Mouse (Mus musculus): ENCODE data around the gene Hmgcs1.

Hmgcs1 gene

GRCm38 (mm10) chr13:119746930-119747329 lies 56.8 kb downstream of the Hmgcs1 start:
- H3K9me3 ChIP-seq (ENCODE audit: low read length), result no peaks in the 10 kb centered on the region
- H3K36me3 ChIP-seq (ENCODE audit: insufficient read depth, low read length), result no peaks in the 10 kb centered on the region
- H3K4me1 ChIP-seq (replicated peaks; ENCODE audit: low read depth, low read length), result peaks cover 21% of the 10 kb centered on the region
- H3K27me3 ChIP-seq (ENCODE audit: insufficient read depth, low read length), result no peaks in the 10 kb centered on the region
- no peak overlapping the region for H3K4me3 ChIP-seq (replicated peaks; ENCODE audit: low read length)
- TF ChIP-seq POU5F1 (IDR thresholded peaks at IDR 0.05; ENCODE audit: borderline replicate concordance, low read length) (no peak), NANOG (IDR thresholded peaks at IDR 0.05; ENCODE audit: borderline replicate concordance, low read length) (no peak), CTCF (conservative IDR thresholded peaks at IDR 0.05; ENCODE audit: low read length) (no peak)

GRCm38 (mm10) chr13:119753859-119754634 lies 63.9 kb downstream of the Hmgcs1 start:
- Histone ChIP-seq H3K9me3 (ENCODE audit: low read length) (no peaks in the 10 kb centered on the region), H3K4me1 (replicated peaks; ENCODE audit: low read depth, low read length) (peaks cover 26% of the 10 kb centered on the region), H3K27me3 (ENCODE audit: insufficient read depth, low read length) (peaks cover 10% of the 10 kb centered on the region; the same call in 1 of the 2 replicates), H3K36me3 (ENCODE audit: insufficient read depth, low read length) (no peaks in the 10 kb centered on the region), H3K4me3 (replicated peaks; ENCODE audit: low read length) (no peak overlapping the region)
- TF ChIP-seq NANOG (IDR thresholded peaks at IDR 0.05; ENCODE audit: borderline replicate concordance, low read length) (no peak), CTCF (conservative IDR thresholded peaks at IDR 0.05; ENCODE audit: low read length) (no peak), POU5F1 (IDR thresholded peaks at IDR 0.05; ENCODE audit: borderline replicate concordance, low read length) (no peak)

GRCm38 (mm10) chr13:119754635-119755020 lies 64.4 kb downstream of the Hmgcs1 start:
- no peak for TF ChIP-seq POU5F1 (IDR thresholded peaks at IDR 0.05; ENCODE audit: borderline replicate concordance, low read length)
- TF ChIP-seq NANOG (IDR thresholded peaks at IDR 0.05; ENCODE audit: borderline replicate concordance, low read length), result no peak
- no peak for TF ChIP-seq CTCF (conservative IDR thresholded peaks at IDR 0.05; ENCODE audit: low read length)
- Histone ChIP-seq H3K9me3 (ENCODE audit: low read length) (no peaks in the 10 kb centered on the region), H3K27me3 (ENCODE audit: insufficient read depth, low read length) (peaks cover 10% of the 10 kb centered on the region; the same call in 1 of the 2 replicates), H3K4me3 (replicated peaks; ENCODE audit: low read length) (peak overlapping the region; percentile 83), H3K4me1 (replicated peaks; ENCODE audit: low read depth, low read length) (peaks cover 26% of the 10 kb centered on the region), H3K36me3 (ENCODE audit: insufficient read depth, low read length) (no peaks in the 10 kb centered on the region)

GRCm38 (mm10) chr13:119755141-119755547 lies 65.0 kb downstream of the Hmgcs1 start:
- no peaks in the 10 kb centered on the region for H3K36me3 ChIP-seq (ENCODE audit: insufficient read depth, low read length)
- H3K4me3 ChIP-seq (replicated peaks; ENCODE audit: low read length), result peak overlapping the region; percentile 83
- TF ChIP-seq CTCF (conservative IDR thresholded peaks at IDR 0.05; ENCODE audit: low read length), result no peak
- H3K9me3 ChIP-seq (ENCODE audit: low read length), result no peaks in the 10 kb centered on the region
- peaks cover 10% of the 10 kb centered on the region; the same call in 1 of the 2 replicates for H3K27me3 ChIP-seq (ENCODE audit: insufficient read depth, low read length)
- peaks cover 26% of the 10 kb centered on the region for H3K4me1 ChIP-seq (replicated peaks; ENCODE audit: low read depth, low read length)

GRCm38 (mm10) chr13:119755681-119756471 lies 65.7 kb downstream of the Hmgcs1 start, which contains the start of gene Nim1k:
Gene Nim1k, minus strand, starts transcription at chr13:119755882.
- peaks cover 4% of the 10 kb centered on the region; the same call in 1 of the 2 replicates for H3K36me3 ChIP-seq (ENCODE audit: insufficient read depth, low read length)
- peaks cover 10% of the 10 kb centered on the region; the same call in 1 of the 2 replicates for H3K27me3 ChIP-seq (ENCODE audit: insufficient read depth, low read length)
- H3K4me1 ChIP-seq (replicated peaks; ENCODE audit: low read depth, low read length), result peaks cover 26% of the 10 kb centered on the region
- H3K4me3 ChIP-seq (replicated peaks; ENCODE audit: low read length), result peak within 1 kb of the TSS; percentile 83
- H3K9me3 ChIP-seq (ENCODE audit: low read length), result no peaks in the 10 kb centered on the region
- TF ChIP-seq NANOG (IDR thresholded peaks at IDR 0.05; ENCODE audit: borderline replicate concordance, low read length) (no peak), POU5F1 (IDR thresholded peaks at IDR 0.05; ENCODE audit: borderline replicate concordance, low read length) (no peak), CTCF (conservative IDR thresholded peaks at IDR 0.05; ENCODE audit: low read length) (no peak)

- no peak for TF ChIP-seq CTCF (conservative IDR thresholded peaks at IDR 0.05; ENCODE audit: low read length)
- no peak for TF ChIP-seq POU5F1 (IDR thresholded peaks at IDR 0.05; ENCODE audit: borderline replicate concordance, low read length)
- TF ChIP-seq NANOG (IDR thresholded peaks at IDR 0.05; ENCODE audit: borderline replicate concordance, low read length), result no peak
These were observed 66.7 kb downstream of the Hmgcs1 start for GRCm38 (mm10) chr13:119756831-119757230.

More at GRCm38 (mm10) chr13:119756831-119757230, 66.7 kb downstream of the Hmgcs1 start:
- Histone ChIP-seq H3K4me1 (replicated peaks; ENCODE audit: low read depth, low read length) (peaks cover 26% of the 10 kb centered on the region), H3K27me3 (ENCODE audit: insufficient read depth, low read length) (peaks cover 10% of the 10 kb centered on the region; the same call in 1 of the 2 replicates), H3K36me3 (ENCODE audit: insufficient read depth, low read length) (peaks cover 13% of the 10 kb centered on the region), H3K4me3 (replicated peaks; ENCODE audit: low read length) (no peak overlapping the region), H3K9me3 (ENCODE audit: low read length) (no peaks in the 10 kb centered on the region)
